Mouse (Mus musculus): ENCODE data around the gene Neb. TPM values are rescaled to one million over a fixed set of nuclear protein-coding genes. Genes with fewer than 3 reads are reported as not detected.

The Neb gene
- polyA plus RNA-seq, 1 experiment, result 60.8 TPM

DNA sequence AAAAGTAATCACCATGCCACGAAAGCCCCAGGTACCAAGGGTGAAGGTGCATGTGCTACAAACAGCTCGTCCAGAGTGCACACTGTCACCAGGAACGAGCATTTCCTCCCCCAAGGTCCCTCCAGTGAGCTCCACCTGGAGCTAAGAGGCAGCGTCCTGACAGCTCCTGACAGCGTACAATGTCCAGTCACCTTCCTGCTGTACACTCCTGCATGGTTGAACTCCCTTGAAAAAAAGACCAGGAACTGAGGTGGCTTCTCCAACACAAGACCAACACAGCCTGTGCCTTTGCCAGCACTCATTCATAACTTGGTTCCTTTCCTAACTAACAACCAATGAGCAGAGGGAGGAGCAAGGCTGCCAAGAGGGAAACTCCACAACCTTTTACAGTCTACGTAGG lies 42.9 kb upstream of the Neb start:
- Histone ChIP-seq H3K79me2 (ENCODE audit: control insufficient read depth, insufficient read depth) (peaks cover 82% of the 10 kb centered on the region), H3K4me2 (ENCODE audit: low read depth) (no peak overlapping the region), H3K36me3 (ENCODE audit: control insufficient read depth, insufficient read depth) (peaks cover 10% of the 10 kb centered on the region), H3ac (ENCODE audit: control insufficient read depth, insufficient read length) (no peak overlapping the region), H3K27me3 (ENCODE audit: control insufficient read depth, insufficient read depth, insufficient read length) (no peaks in the 10 kb centered on the region), H3K4me3 (no peak overlapping the region)
- TF ChIP-seq TCF3 (IDR thresholded peaks at IDR 0.05; ENCODE audit: insufficient read length, low read depth) (no peak), POLR2A (IDR thresholded peaks at IDR 0.05; ENCODE audit: insufficient read length, low read depth) (no peak), POLR2AphosphoS2 (IDR thresholded peaks at IDR 0.05; ENCODE audit: insufficient read length, low read depth) (no peak), MYOG (IDR thresholded peaks at IDR 0.05; ENCODE audit: control insufficient read depth in 1 of 3, insufficient read depth in 1 of 3, insufficient read length in 2 of 3, low read depth in 2 of 3) (no peak), E2F4 (IDR thresholded peaks at IDR 0.05; ENCODE audit: insufficient read depth) (no peak), MAX (IDR thresholded peaks at IDR 0.05; ENCODE audit: low read depth) (no peak), USF1 (IDR thresholded peaks at IDR 0.05; ENCODE audit: low read depth) (no peak), REST (IDR thresholded peaks at IDR 0.05; ENCODE audit: insufficient read depth, insufficient read length) (no peak), TCF12 (IDR thresholded peaks at IDR 0.05; ENCODE audit: insufficient read depth, poor library complexity, severe bottlenecking) (no peak), CEBPB (IDR thresholded peaks at IDR 0.05; ENCODE audit: insufficient read depth, poor library complexity, severe bottlenecking) (no peak), MYOD1 (IDR thresholded peaks at IDR 0.05; ENCODE audit: control insufficient read depth in 1 of 3, insufficient read length in 2 of 3, low read depth in 2 of 3) (no peak), SRF (IDR thresholded peaks at IDR 0.05; ENCODE audit: control insufficient read depth, insufficient read length, low read depth) (no peak)

GRCm38 (mm10) chr2:52420001-52420710 lies 41.9 kb upstream of the Neb start:
- H3ac ChIP-seq (ENCODE audit: control insufficient read depth, insufficient read length), result no peak overlapping the region
- peaks cover 21% of the 10 kb centered on the region for H3K36me3 ChIP-seq (ENCODE audit: control insufficient read depth, insufficient read depth)
- no peak overlapping the region for H3K4me3 ChIP-seq
- no peak overlapping the region for H3K4me2 ChIP-seq (ENCODE audit: low read depth)
- H3K27me3 ChIP-seq (ENCODE audit: control insufficient read depth, insufficient read depth, insufficient read length), result no peaks in the 10 kb centered on the region
- peaks cover 89% of the 10 kb centered on the region for H3K79me2 ChIP-seq (ENCODE audit: control insufficient read depth, insufficient read depth)
- TF ChIP-seq USF1 (IDR thresholded peaks at IDR 0.05; ENCODE audit: low read depth) (no peak), MAX (IDR thresholded peaks at IDR 0.05; ENCODE audit: low read depth) (no peak)

DNA sequence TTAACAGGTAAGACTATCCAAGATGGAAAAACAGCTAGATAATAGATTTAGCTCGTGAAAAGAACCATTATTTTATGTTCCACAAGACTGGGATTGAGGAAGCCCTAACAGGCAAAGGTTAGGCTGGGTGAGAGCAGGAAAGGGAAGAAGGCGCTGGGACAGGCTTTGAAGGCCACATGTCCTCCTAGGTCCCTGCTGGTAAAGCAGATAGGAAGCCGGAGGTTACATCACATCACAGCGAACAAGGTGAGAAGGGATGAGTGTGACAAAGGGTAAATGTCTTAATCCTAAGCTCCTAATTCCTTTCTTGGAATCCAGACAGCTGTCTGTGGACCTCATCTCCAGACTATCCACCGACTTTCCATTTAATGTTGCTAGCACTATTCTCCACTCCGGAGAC lies 41.0 kb upstream of the Neb start:
- no peak overlapping the region for H3ac ChIP-seq (ENCODE audit: control insufficient read depth, insufficient read length)
- H3K4me2 ChIP-seq (ENCODE audit: low read depth), result no peak overlapping the region
- TF ChIP-seq SRF (IDR thresholded peaks at IDR 0.05; ENCODE audit: control insufficient read depth, insufficient read length, low read depth) (no peak), USF1 (IDR thresholded peaks at IDR 0.05; ENCODE audit: low read depth) (no peak), MYOD1 (IDR thresholded peaks at IDR 0.05; ENCODE audit: control insufficient read depth in 1 of 3, insufficient read length in 2 of 3, low read depth in 2 of 3) (no peak), TCF12 (IDR thresholded peaks at IDR 0.05; ENCODE audit: insufficient read depth, poor library complexity, severe bottlenecking) (no peak), CEBPB (IDR thresholded peaks at IDR 0.05; ENCODE audit: insufficient read depth, poor library complexity, severe bottlenecking) (no peak), POLR2AphosphoS2 (IDR thresholded peaks at IDR 0.05; ENCODE audit: insufficient read length, low read depth) (no peak), E2F4 (IDR thresholded peaks at IDR 0.05; ENCODE audit: insufficient read depth) (no peak), REST (IDR thresholded peaks at IDR 0.05; ENCODE audit: insufficient read depth, insufficient read length) (no peak), MAX (IDR thresholded peaks at IDR 0.05; ENCODE audit: low read depth) (no peak), MYOG (IDR thresholded peaks at IDR 0.05; ENCODE audit: control insufficient read depth in 1 of 3, insufficient read depth in 1 of 3, insufficient read length in 2 of 3, low read depth in 2 of 3) (no peak), POLR2A (IDR thresholded peaks at IDR 0.05; ENCODE audit: insufficient read length, low read depth) (no peak), TCF3 (IDR thresholded peaks at IDR 0.05; ENCODE audit: insufficient read length, low read depth) (no peak)
- H3K27me3 ChIP-seq (ENCODE audit: control insufficient read depth, insufficient read depth, insufficient read length), result no peaks in the 10 kb centered on the region
- peaks cover 88% of the 10 kb centered on the region for H3K79me2 ChIP-seq (ENCODE audit: control insufficient read depth, insufficient read depth)
- H3K36me3 ChIP-seq (ENCODE audit: control insufficient read depth, insufficient read depth), result peaks cover 21% of the 10 kb centered on the region
- H3K4me3 ChIP-seq, result no peak overlapping the region

DNA sequence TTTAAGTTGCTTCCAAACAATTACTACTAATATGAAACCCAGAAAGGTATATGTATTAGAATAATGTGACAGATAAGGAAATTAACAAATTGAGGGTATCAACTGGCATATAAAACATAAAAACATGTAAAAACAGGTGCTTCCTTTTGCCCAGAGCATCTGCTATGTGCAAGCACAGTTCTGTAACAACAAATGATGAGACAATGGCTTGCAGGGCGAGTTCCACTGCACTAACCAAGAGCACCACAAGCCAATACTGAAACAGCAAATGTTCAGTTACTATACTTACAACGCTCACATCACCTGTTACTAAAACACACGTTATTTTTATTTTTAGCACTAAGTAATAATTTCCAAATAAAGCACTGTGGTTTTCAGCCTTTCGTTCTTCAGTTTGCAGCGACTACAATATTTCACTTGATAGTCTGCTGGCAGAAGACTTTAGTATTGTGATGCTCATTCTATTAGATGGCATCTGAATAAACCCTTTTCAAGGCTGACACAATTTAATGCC lies 34.3 kb upstream of the Neb start:
- no peak overlapping the region for H3K4me3 ChIP-seq
- H3K4me2 ChIP-seq (ENCODE audit: low read depth), result no peak overlapping the region
- H3K79me2 ChIP-seq (ENCODE audit: control insufficient read depth, insufficient read depth), result peaks cover 26% of the 10 kb centered on the region
- peaks cover 49% of the 10 kb centered on the region for H3K36me3 ChIP-seq (ENCODE audit: control insufficient read depth, insufficient read depth)
- no peaks in the 10 kb centered on the region for H3K27me3 ChIP-seq (ENCODE audit: control insufficient read depth, insufficient read depth, insufficient read length)
- no peak for TF ChIP-seq POLR2A (IDR thresholded peaks at IDR 0.05; ENCODE audit: insufficient read length, low read depth)
- no peak for TF ChIP-seq USF1 (IDR thresholded peaks at IDR 0.05; ENCODE audit: low read depth)
- TF ChIP-seq MYOG (IDR thresholded peaks at IDR 0.05; ENCODE audit: control insufficient read depth in 1 of 3, insufficient read depth in 1 of 3, insufficient read length in 2 of 3, low read depth in 2 of 3), result peak in 2 of 3 experiments; percentile 24 to 82
- TF ChIP-seq MYOD1 (IDR thresholded peaks at IDR 0.05; ENCODE audit: control insufficient read depth in 1 of 3, insufficient read length in 2 of 3, low read depth in 2 of 3), result peak; percentile 40 to 68 (median 59)
- TF ChIP-seq E2F4 (IDR thresholded peaks at IDR 0.05; ENCODE audit: insufficient read depth), result no peak
- TF ChIP-seq TCF3 (IDR thresholded peaks at IDR 0.05; ENCODE audit: insufficient read length, low read depth), result no peak
- TF ChIP-seq CEBPB (IDR thresholded peaks at IDR 0.05; ENCODE audit: insufficient read depth, poor library complexity, severe bottlenecking), result no peak
- peak; percentile 68 for TF ChIP-seq TCF12 (IDR thresholded peaks at IDR 0.05; ENCODE audit: insufficient read depth, poor library complexity, severe bottlenecking)
- H3ac ChIP-seq (ENCODE audit: control insufficient read depth, insufficient read length), result no peak overlapping the region

DNA sequence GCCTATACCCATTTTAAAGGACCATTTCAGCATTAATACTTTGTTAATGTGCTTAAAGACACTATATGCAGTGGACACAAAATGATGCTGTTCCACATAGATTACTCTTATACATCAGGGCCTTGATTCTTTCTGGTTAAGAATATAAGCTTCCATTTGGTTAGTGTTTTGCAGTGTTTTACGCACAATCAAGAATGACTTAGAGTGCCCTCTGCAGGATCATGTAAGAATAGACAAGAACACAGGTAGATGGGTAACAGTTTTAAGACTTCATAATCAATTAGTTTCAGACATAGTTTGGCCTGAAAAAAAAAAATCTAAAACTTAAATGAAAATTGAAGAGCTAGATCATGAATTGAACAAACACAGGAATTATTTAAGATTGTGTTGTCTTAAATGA lies 28.2 kb upstream of the Neb start:
- Histone ChIP-seq H3K79me2 (ENCODE audit: control insufficient read depth, insufficient read depth) (peaks cover 5% of the 10 kb centered on the region), H3K27me3 (ENCODE audit: control insufficient read depth, insufficient read depth, insufficient read length) (no peaks in the 10 kb centered on the region), H3K4me2 (ENCODE audit: low read depth) (no peak overlapping the region), H3K36me3 (ENCODE audit: control insufficient read depth, insufficient read depth) (peaks cover 63% of the 10 kb centered on the region), H3ac (ENCODE audit: control insufficient read depth, insufficient read length) (no peak overlapping the region), H3K4me3 (no peak overlapping the region)
- TF ChIP-seq E2F4 (IDR thresholded peaks at IDR 0.05; ENCODE audit: insufficient read depth), result no peak
- no peak for TF ChIP-seq TCF3 (IDR thresholded peaks at IDR 0.05; ENCODE audit: insufficient read length, low read depth)
- no peak for TF ChIP-seq TCF12 (IDR thresholded peaks at IDR 0.05; ENCODE audit: insufficient read depth, poor library complexity, severe bottlenecking)
- no peak for TF ChIP-seq MYOG (IDR thresholded peaks at IDR 0.05; ENCODE audit: control insufficient read depth in 1 of 3, insufficient read depth in 1 of 3, insufficient read length in 2 of 3, low read depth in 2 of 3)
- no peak for TF ChIP-seq POLR2A (IDR thresholded peaks at IDR 0.05; ENCODE audit: insufficient read length, low read depth)
- TF ChIP-seq MYOD1 (IDR thresholded peaks at IDR 0.05; ENCODE audit: control insufficient read depth in 1 of 3, insufficient read length in 2 of 3, low read depth in 2 of 3), result no peak
- no peak for TF ChIP-seq CEBPB (IDR thresholded peaks at IDR 0.05; ENCODE audit: insufficient read depth, poor library complexity, severe bottlenecking)
- TF ChIP-seq SRF (IDR thresholded peaks at IDR 0.05; ENCODE audit: control insufficient read depth, insufficient read length, low read depth), result no peak
- TF ChIP-seq REST (IDR thresholded peaks at IDR 0.05; ENCODE audit: insufficient read depth, insufficient read length), result no peak
- TF ChIP-seq USF1 (IDR thresholded peaks at IDR 0.05; ENCODE audit: low read depth), result no peak
- no peak for TF ChIP-seq MAX (IDR thresholded peaks at IDR 0.05; ENCODE audit: low read depth)
- TF ChIP-seq POLR2AphosphoS2 (IDR thresholded peaks at IDR 0.05; ENCODE audit: insufficient read length, low read depth), result no peak
